Mouse (Mus musculus) kidney, embryonic 14.5 days (tissue): ENCODE data around the gene Fam136a. TPM values are rescaled to one million over a fixed set of nuclear protein-coding genes. Genes with fewer than 3 reads are reported as not detected.

Experiments used
- ATAC-seq: fragments of 200-750 bp; cut with Nextera tagmentation; 2 replicates; pipeline ENCODE4 v1.8.0; 2017; ENCODE audit warnings: moderate number of reproducible peaks, mild to moderate bottlenecking, moderate TSS enrichment, moderate library complexity; ENCODE audit not compliant: low FRiP score, low TSS enrichment
- H3K27ac ChIP-seq: fragments of 300-500 bp; sonication (generic); 2 replicates; pipeline ENCODE4 v1.5.1; 2014; ENCODE audit warnings: low read depth, mild to moderate bottlenecking, low read length, moderate library complexity, mixed read lengths
- H3K27me3 ChIP-seq: fragments of 300-500 bp; sonication (generic); 2 replicates; pipeline ENCODE4 v1.6.1; 2014; ENCODE audit warnings: mild to moderate bottlenecking, low read length; ENCODE audit not compliant: control insufficient read depth, insufficient read depth
- H3K36me3 ChIP-seq: fragments of 300-500 bp; sonication (generic); 2 replicates; pipeline ENCODE4 v1.6.1; 2014; ENCODE audit warnings: low read length, mixed read lengths; ENCODE audit not compliant: control insufficient read depth, insufficient read depth
- H3K4me1 ChIP-seq: fragments of 300-500 bp; sonication (generic); 2 replicates; pipeline ENCODE4 v1.6.1; 2014; ENCODE audit warnings: low read length, mixed read lengths; ENCODE audit not compliant: control insufficient read depth, insufficient read depth
- H3K4me2 ChIP-seq: fragments of 300-500 bp; sonication (generic); replicated peaks from 2 replicates; pipeline ENCODE4 v1.6.1; 2014; ENCODE audit warnings: low read depth, mild to moderate bottlenecking, low read length
- H3K4me3 ChIP-seq: fragments of 300-500 bp; sonication (generic); 2 replicates; pipeline ENCODE4 v1.5.1; 2014; ENCODE audit warnings: mild to moderate bottlenecking, low read length
- H3K9ac ChIP-seq: fragments of 300-500 bp; sonication (generic); 2 replicates; pipeline ENCODE4 v1.6.1; 2014; ENCODE audit warnings: low read depth, mild to moderate bottlenecking, low read length, moderate library complexity
- H3K9me3 ChIP-seq: fragments of 300-500 bp; sonication (generic); 2 replicates; pipeline ENCODE4 v1.6.1; 2016; ENCODE audit warnings: low read length; ENCODE audit not compliant: control insufficient read depth
- WGBS: fragments of 180-500 bp; shearing (Covaris S2); extraction: QIAGEN DNeasy Blood & Tissue Kit; methylation state at CpG from one replicate; pipeline ENCODE4 v1.1.7; 2014; 5-methylcytosine and 5-hydroxymethylcytosine counted together
- polyA plus RNA-seq: library from polyadenylated mRNA; unstranded; fragments of >200 nt; fragmentation: Nextera tagmentation; extraction: Ambion mirVana; gene quantifications from 2 replicates; pipeline ENCODE4 v1.2.1, GENCODE M21; 2014

Fam136a gene
- polyA plus RNA-seq, 1 experiment from 2014 or later, result 156 TPM

DNA sequence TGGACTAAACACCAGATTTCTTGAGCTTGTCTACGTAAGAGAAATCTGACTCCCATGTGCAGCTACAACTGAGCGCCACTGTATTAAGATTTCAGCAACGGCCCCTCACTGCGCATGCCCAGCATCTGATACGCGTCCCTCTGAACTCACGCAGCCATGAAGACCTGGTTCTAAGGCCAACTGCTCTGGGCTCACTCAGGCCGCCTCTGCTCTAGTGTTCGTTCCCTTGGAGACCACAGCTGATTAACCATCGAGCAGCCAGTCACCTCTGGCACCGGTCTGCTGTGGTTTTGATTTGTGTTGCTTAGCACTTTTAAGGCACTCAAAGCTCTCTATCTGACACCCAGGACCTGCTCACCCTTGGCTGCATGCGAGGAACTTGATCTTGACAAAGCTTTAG lies 21.9 kb downstream of the Fam136a start:
- Histone ChIP-seq H3K4me2 (no peak overlapping the region; the same call in 1 of the 2 replicates), H3K9me3 (no peaks in the 10 kb centered on the region), H3K27me3 (no peaks in the 10 kb centered on the region), H3K4me3 (no peak overlapping the region), H3K4me1 (no peaks in the 10 kb centered on the region), H3K36me3 (peaks cover 58% of the 10 kb centered on the region), H3K27ac (no peak overlapping the region; the same call in 1 of the 2 replicates), H3K9ac (no peak overlapping the region)
- peak; percentile 88 for ATAC-seq
- WGBS, result 40% methylated on average over 12 of the region's 12 CpGs

DNA sequence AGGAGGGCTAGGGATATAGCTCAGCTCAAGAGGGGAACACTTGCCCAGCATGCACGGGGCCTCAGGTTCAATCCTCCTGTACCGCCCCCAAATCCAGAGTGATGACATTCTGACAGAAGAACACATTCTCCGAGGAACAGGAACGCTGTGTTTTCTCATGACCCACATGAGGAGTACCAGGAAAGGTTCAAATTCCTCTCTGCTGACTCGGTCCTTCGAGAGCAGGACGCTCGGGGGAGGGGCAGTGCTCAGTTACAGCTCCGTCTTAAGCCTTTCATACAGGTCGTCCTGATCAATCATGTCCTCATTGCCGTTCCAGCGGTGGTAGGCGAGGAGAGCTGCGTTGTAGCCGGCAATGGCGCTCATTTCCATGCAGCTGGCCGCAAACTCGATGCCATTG lies 23.0 kb downstream of the Fam136a start:
- Histone ChIP-seq H3K4me2 (no peak overlapping the region), H3K4me3 (no peak overlapping the region), H3K27me3 (no peaks in the 10 kb centered on the region), H3K36me3 (peaks cover 60% of the 10 kb centered on the region), H3K9me3 (no peaks in the 10 kb centered on the region), H3K9ac (no peak overlapping the region), H3K4me1 (no peaks in the 10 kb centered on the region), H3K27ac (no peak overlapping the region; the same call in 1 of the 2 replicates)
- WGBS, result 80% methylated on average over 18 of the region's 18 CpGs
- ATAC-seq, result no peak

DNA sequence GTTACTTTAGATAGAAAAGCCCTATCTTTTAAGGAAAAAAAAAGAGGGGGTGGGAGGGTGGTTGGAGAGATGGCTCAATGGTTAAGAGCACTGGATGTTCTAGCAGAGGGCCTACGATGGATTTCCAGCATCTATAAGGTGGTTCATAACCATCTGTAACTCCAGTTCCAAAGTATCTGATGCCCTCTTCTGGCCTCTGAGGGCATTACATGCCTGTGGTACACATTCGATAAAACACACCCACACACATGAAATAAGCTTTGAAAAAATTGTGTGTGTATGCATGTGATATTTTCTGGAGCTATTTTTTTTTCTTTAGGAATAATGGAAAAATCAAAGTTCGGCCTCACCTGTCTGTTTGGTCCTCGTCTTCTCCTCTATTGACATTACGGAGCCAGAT lies 25.9 kb downstream of the Fam136a start:
- over 99% methylated on average over 5 of the region's 5 CpGs for WGBS
- ATAC-seq, result no peak
- Histone ChIP-seq H3K27ac (no peak overlapping the region), H3K4me3 (no peak overlapping the region), H3K4me1 (peaks cover 15% of the 10 kb centered on the region), H3K27me3 (no peaks in the 10 kb centered on the region), H3K36me3 (peaks cover 62% of the 10 kb centered on the region), H3K9me3 (no peaks in the 10 kb centered on the region), H3K4me2 (no peak overlapping the region), H3K9ac (no peak overlapping the region)

DNA sequence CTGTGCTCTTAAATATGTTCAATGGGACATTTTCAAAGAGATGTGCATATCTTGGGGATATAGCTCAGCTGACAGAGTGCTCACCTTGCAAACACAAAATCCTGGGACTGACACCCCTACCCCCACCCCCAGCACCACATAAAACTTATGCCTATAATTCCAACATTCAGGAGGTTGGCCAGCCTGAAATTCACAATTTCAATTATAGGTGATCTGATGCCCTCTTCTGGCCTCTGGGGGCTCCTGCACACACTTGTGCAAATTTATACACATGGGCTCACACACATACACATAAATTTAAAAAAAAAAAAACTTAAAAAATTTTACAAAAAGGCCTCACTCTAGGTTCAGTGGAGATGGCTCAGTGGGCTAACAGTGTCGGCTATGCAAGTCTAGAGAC lies 27.7 kb downstream of the Fam136a start:
- Histone ChIP-seq H3K4me2 (no peak overlapping the region), H3K9me3 (no peaks in the 10 kb centered on the region), H3K27me3 (no peaks in the 10 kb centered on the region), H3K4me3 (no peak overlapping the region), H3K9ac (no peak overlapping the region), H3K36me3 (peaks cover 49% of the 10 kb centered on the region), H3K27ac (no peak overlapping the region), H3K4me1 (peaks cover 15% of the 10 kb centered on the region)
- ATAC-seq, result no peak
- 100% methylated on average over 1 of the region's 1 CpGs for WGBS

GRCm38 (mm10) chr6:86394078-86394720 lies 28.8 kb downstream of the Fam136a start:
- no peak overlapping the region for H3K9ac ChIP-seq
- H3K4me2 ChIP-seq, result no peak overlapping the region
- WGBS, result 88% methylated on average over 17 of the region's 17 CpGs
- no peaks in the 10 kb centered on the region for H3K9me3 ChIP-seq
- peaks cover 15% of the 10 kb centered on the region for H3K4me1 ChIP-seq
- no peak overlapping the region for H3K27ac ChIP-seq
- ATAC-seq, result no peak
- H3K4me3 ChIP-seq, result no peak overlapping the region
- peaks cover 39% of the 10 kb centered on the region for H3K36me3 ChIP-seq
- H3K27me3 ChIP-seq, result no peaks in the 10 kb centered on the region

- H3K4me3 ChIP-seq, result no peak overlapping the region
- no peaks in the 10 kb centered on the region for H3K27me3 ChIP-seq
- WGBS, result 88% methylated on average over 9 of the region's 9 CpGs
- H3K36me3 ChIP-seq, result peaks cover 31% of the 10 kb centered on the region
- ATAC-seq, result no peak
- peaks cover 15% of the 10 kb centered on the region for H3K4me1 ChIP-seq
- no peak overlapping the region; the same call in 1 of the 2 replicates for H3K4me2 ChIP-seq
- no peak overlapping the region for H3K27ac ChIP-seq
- H3K9me3 ChIP-seq, result no peaks in the 10 kb centered on the region
- no peak overlapping the region for H3K9ac ChIP-seq
Measured at GRCm38 (mm10) chr6:86395021-86395420, 29.6 kb downstream of the Fam136a start.

- ATAC-seq, result no peak
- H3K27ac ChIP-seq, result no peak overlapping the region; the same call in 1 of the 2 replicates
Measured at GRCm38 (mm10) chr6:86395969-86396368, 30.5 kb downstream of the Fam136a start.

DNA sequence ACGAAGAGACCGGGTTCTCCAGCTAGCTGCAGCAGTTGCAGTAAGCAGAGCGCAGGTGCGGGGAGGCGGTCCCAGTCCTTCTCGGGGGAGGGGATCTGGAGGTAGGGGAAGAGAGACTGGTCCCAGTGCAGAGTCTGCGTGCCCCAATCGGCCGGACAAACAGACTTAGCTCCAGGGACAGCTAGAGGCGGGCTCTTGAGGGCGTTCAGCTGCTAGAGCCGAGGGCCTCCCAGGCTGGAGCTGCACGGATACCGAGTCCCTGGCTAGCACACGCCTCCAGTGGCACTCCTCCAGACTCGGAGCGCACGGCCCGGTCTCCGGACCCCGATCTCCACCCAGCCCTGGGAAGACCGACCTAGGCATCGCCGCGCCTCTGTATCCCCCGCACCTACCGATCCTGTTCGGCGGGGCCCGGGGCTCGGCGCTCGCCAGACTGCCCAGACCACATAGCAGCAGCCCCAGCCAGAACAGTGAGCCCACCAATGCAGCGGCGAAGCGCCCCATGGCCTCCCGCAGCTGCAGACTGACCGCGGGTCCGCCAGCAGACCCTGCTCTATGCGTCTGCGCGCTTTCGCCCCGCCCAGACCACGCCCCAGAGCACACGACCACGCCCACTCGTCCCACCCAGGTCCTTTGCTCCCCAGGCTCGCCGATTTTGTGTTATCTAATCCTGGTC lies 31.3 kb downstream of the Fam136a start, which contains the start of gene Pcyox1:
Pcyox1 (minus strand) TSS at position 574 of the 676 bp plus-strand sequence.
- WGBS, result under 1% methylated on average over 43 of the region's 51 CpGs
- peak within 1 kb of the TSS; percentile 92 for H3K4me3 ChIP-seq
- ATAC-seq, result peak; percentile 95
- no peaks in the 10 kb centered on the region for H3K9me3 ChIP-seq
- H3K9ac ChIP-seq, result peak within 1 kb of the TSS; percentile 87
- H3K27me3 ChIP-seq, result no peaks in the 10 kb centered on the region
- peaks cover 15% of the 10 kb centered on the region for H3K4me1 ChIP-seq
- peak within 1 kb of the TSS; percentile 70 for H3K4me2 ChIP-seq
- peak within 1 kb of the TSS; percentile 83 for H3K27ac ChIP-seq
- peaks cover 14% of the 10 kb centered on the region for H3K36me3 ChIP-seq

More at GRCm38 (mm10) chr6:86395969-86396368, 30.5 kb downstream of the Fam136a start:
- Histone ChIP-seq H3K4me2 (peak overlapping the region; percentile 70), H3K9me3 (no peaks in the 10 kb centered on the region), H3K4me1 (peaks cover 15% of the 10 kb centered on the region), H3K27me3 (no peaks in the 10 kb centered on the region), H3K9ac (peak overlapping the region; percentile 87), H3K36me3 (peaks cover 22% of the 10 kb centered on the region), H3K4me3 (peak overlapping the region; percentile 92)
- WGBS, result 29% methylated on average over 10 of the region's 10 CpGs
